Mouse (Mus musculus) cerebellum, adult 2 months (tissue): Measurements from ENCODE around the gene Fbln2.

Experiments
- CTCF ChIP-seq: fragments of 200-500 bp; IDR thresholded peaks from 2 replicates; pipeline ENCODE4 v1.5.1; 2011; ENCODE audit warnings: low read depth, mild to moderate bottlenecking, control low read depth, low read length, moderate library complexity, borderline replicate concordance; ENCODE audit not compliant: insufficient read depth
- POLR2A ChIP-seq: fragments of 200-500 bp; IDR thresholded peaks from 2 replicates; pipeline ENCODE4 v1.6.1; 2011; ENCODE audit warnings: low read length, control low read depth, borderline replicate concordance; ENCODE audit not compliant: insufficient read depth

- TF ChIP-seq POLR2A (no peak), CTCF (no peak)
Measured at GRCm38 (mm10) chr6:91244331-91244730, 32.1 kb downstream of the Fbln2 start.
